Mouse (Mus musculus) ES-Bruce4 (cell line): ENCODE results near the gene Zfp607a. TPM values are rescaled to one million over a fixed set of nuclear protein-coding genes. Genes with fewer than 3 reads are reported as not detected.

Experiments
- H3K27ac ChIP-seq: 2 replicates; pipeline ENCODE4 v1.5.1; 2012; ENCODE audit warnings: low read length, inconsistent platforms; ENCODE audit not compliant: insufficient read depth
- H3K27me3 ChIP-seq: 2 replicates; pipeline ENCODE4 v1.6.1; 2012; ENCODE audit warnings: mild to moderate bottlenecking, low read length, inconsistent platforms; ENCODE audit not compliant: control insufficient read depth, poor library complexity, insufficient read depth, severe bottlenecking
- H3K36me3 ChIP-seq: 2 replicates; pipeline ENCODE4 v1.6.1; 2012; ENCODE audit warnings: inconsistent platforms, mild to moderate bottlenecking, low read length, moderate library complexity; ENCODE audit not compliant: control insufficient read depth, poor library complexity, insufficient read depth, severe bottlenecking
- H3K4me1 ChIP-seq: one replicate; pipeline ENCODE4 v1.8.1; 2011; ENCODE audit warnings: low read length; ENCODE audit not compliant: control insufficient read depth, insufficient read depth
- H3K4me3 ChIP-seq: 2 replicates; pipeline ENCODE4 v1.5.1; 2011; ENCODE audit warnings: low read depth, mild to moderate bottlenecking, low read length
- H3K9ac ChIP-seq: 2 replicates; pipeline ENCODE4 v1.6.1; 2012; ENCODE audit warnings: low read depth, mild to moderate bottlenecking, inconsistent platforms; ENCODE audit not compliant: poor library complexity, severe bottlenecking
- H3K9me3 ChIP-seq: replicated peaks from 2 replicates; pipeline ENCODE4 v1.6.1; 2012; ENCODE audit warnings: mild to moderate bottlenecking, low read length, inconsistent platforms; ENCODE audit not compliant: control insufficient read depth, poor library complexity, insufficient read depth, severe bottlenecking
- CTCF ChIP-seq: IDR thresholded peaks from one replicate; pipeline ENCODE4 v1.8.1; 2011; ENCODE audit warnings: low read depth, low read length
- EP300 ChIP-seq: IDR thresholded peaks from 2 replicates; pipeline ENCODE4 v1.6.1; 2011; ENCODE audit warnings: low read depth, low read length; ENCODE audit not compliant: insufficient read depth
- POLR2A ChIP-seq: IDR thresholded peaks from one replicate; pipeline ENCODE4 v1.8.1; 2011; ENCODE audit warnings: low read length; ENCODE audit not compliant: insufficient read depth
- polyA plus RNA-seq: library from polyadenylated mRNA; stranded (reverse); fragments of >200 nt; gene quantifications from 2 replicates; pipeline ENCODE4 v1.2.4, GENCODE M21; 2011; ENCODE audit warnings: low read depth; ENCODE audit not compliant: missing spikeins, insufficient read depth, insufficient read length

The Zfp607a gene
- polyA plus RNA-seq = 1.8 and 2.0 TPM in 2 replicates

GRCm38 (mm10) chr7:27857227-27857626 lies at the start of gene Zfp607a:
Zfp607a (plus strand) TSS chr7:27857527.
- Histone ChIP-seq H3K4me3 (no peak within 1 kb of the TSS), H3K27me3 (no peaks in the 10 kb centered on the region)

DNA sequence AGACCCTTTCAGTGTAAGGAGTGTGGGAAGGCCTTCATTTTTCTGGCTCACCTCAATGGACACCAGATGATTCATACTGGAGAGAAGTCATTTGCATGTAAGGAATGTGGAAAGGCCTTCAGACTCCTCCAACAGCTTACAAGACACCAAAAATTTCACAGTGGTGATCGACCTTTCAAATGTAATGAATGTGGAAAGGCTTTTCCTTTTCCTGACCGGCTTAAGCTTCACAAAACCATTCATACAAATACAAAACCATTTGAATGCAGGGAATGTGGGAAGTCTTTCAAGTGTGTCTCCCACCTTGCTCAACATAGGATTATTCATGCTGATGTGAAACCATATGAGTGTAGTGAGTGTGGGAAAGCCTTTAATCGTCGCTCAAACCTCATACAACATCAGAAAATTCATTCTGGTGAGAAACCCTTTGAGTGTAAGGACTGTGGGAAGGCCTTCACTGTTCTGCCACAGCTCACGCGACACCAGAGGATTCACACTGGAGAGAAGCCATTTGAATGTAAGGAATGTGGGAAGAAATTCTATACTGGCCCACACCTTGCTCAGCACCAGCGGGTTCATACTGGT lies 38.7 kb upstream of the Zfp607a start:
- Histone ChIP-seq H3K4me1 (no peaks in the 10 kb centered on the region), H3K27ac (no peak overlapping the region), H3K9me3 (no peaks in the 10 kb centered on the region), H3K27me3 (no peaks in the 10 kb centered on the region), H3K9ac (no peak overlapping the region), H3K36me3 (peaks cover 4% of the 10 kb centered on the region), H3K4me3 (no peak overlapping the region)
- TF ChIP-seq CTCF (no peak), EP300 (no peak), POLR2A (no peak)

More at GRCm38 (mm10) chr7:27857227-27857626, at the start of gene Zfp607a:
- Histone ChIP-seq H3K27ac (no peak within 1 kb of the TSS), H3K4me1 (no peaks in the 10 kb centered on the region), H3K36me3 (peaks cover 3% of the 10 kb centered on the region), H3K9ac (no peak within 1 kb of the TSS), H3K9me3 (0 out of 2 replicates have a peak, but pooled peaks cover 3% of the 10 kb centered on the region)
- TF ChIP-seq EP300 = no peak

- H3K4me3 ChIP-seq = no peak overlapping the region
- H3K27me3 ChIP-seq = no peaks in the 10 kb centered on the region
- no peak overlapping the region for H3K9ac ChIP-seq
- no peaks in the 10 kb centered on the region for H3K9me3 ChIP-seq
- no peak for TF ChIP-seq CTCF
- no peak for TF ChIP-seq EP300
- no peak for TF ChIP-seq POLR2A
- no peaks in the 10 kb centered on the region for H3K4me1 ChIP-seq
- H3K36me3 ChIP-seq = peaks cover 2% of the 10 kb centered on the region
- H3K27ac ChIP-seq = no peak overlapping the region
These were observed 34.7 kb upstream of the Zfp607a start for GRCm38 (mm10) chr7:27822611-27823010.

GRCm38 (mm10) chr7:27834131-27834530 lies 23.2 kb upstream of the Zfp607a start:
- Histone ChIP-seq H3K4me3 (no peak overlapping the region), H3K4me1 (no peaks in the 10 kb centered on the region), H3K27ac (no peak overlapping the region), H3K27me3 (no peaks in the 10 kb centered on the region; the same call in 1 of the 2 replicates), H3K9ac (no peak overlapping the region), H3K9me3 (no peaks in the 10 kb centered on the region), H3K36me3 (no peaks in the 10 kb centered on the region)
- TF ChIP-seq POLR2A (no peak), EP300 (no peak), CTCF (no peak)

DNA sequence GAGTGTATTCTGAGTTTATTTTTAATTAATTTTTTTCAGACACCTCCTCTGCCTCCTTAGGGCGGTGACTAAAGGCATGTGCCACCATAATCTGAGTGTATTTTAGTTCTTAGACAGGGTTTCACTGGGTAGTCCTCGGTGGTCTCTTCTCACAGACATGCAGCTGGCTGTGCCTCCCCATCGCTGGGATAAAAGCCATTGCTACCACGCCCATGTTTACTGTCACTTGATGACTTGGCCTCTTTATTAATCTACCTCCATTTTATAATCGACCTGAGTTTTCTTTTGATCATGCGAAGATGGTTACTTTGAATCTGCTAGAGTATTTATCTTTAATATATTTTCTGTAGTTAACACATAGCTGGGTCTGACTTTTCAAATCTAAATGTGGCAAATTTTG lies 19.4 kb upstream of the Zfp607a start:
- Histone ChIP-seq H3K4me1 (peaks cover 4% of the 10 kb centered on the region), H3K4me3 (peak overlapping the region; percentile 77; the same call in 1 of the 2 replicates), H3K27me3 (no peaks in the 10 kb centered on the region), H3K36me3 (no peaks in the 10 kb centered on the region), H3K9me3 (no peaks in the 10 kb centered on the region), H3K9ac (peak overlapping the region; percentile 58), H3K27ac (0 out of 2 replicates have a peak overlapping the region, but pooled peaks have one; percentile 49)
- no peak for TF ChIP-seq CTCF
- no peak for TF ChIP-seq POLR2A
- no peak for TF ChIP-seq EP300
